Comparison of ENCODE assay signal across 9 mouse cellular contexts in genomic region chr13:97008266-97009153, GRCm38 (mm10). TPM values are rescaled to one million over a fixed set of nuclear protein-coding genes. Genes with fewer than 3 reads are reported as not detected.
A peak's percentile ranks its signal among the peaks of the same experiment; 100 is the strongest.
DNase-seq lines count a peak whose midpoint lies in the region; ATAC-seq and TF ChIP-seq lines count a peak whose summit lies in the region.
"Had no signal": no experiment of that assay in that cellular context is flagged by ENCODE, and none has a peak within 500 bp of the region (broad histone marks: within the 10 kb centered on the region; RNA-seq: fewer than 3 reads in every experiment).

No protein-coding gene starts in this region.

- peak overlapping the region; percentile 94 for H3K4me2 ChIP-seq in heart, embryonic 14.5 days (ENCODE audit: low read length)
- peak overlapping the region; percentile 80 for H3K4me2 ChIP-seq in lung, embryonic 14.5 days

- H3K27ac ChIP-seq in ES-E14 (ENCODE audit: insufficient read depth, low read depth, low read length, poor library complexity, severe bottlenecking): no peak overlapping the region
- peak overlapping the region in 1 of 2 experiments; percentile 39; a peak in 2 of 4 replicates for H3K27ac ChIP-seq in heart, embryonic 14.5 days (replicated peaks in 1 of 2; ENCODE audit: control insufficient read depth in 1 of 2, insufficient read depth in 1 of 2, low read depth in 2 of 2, low read length in 2 of 2)
- no peak overlapping the region for H3K27ac ChIP-seq in lung, embryonic 14.5 days (ENCODE audit: low read depth)

- in situ Hi-C loops in ES-E14 (cut with MboI; ENCODE audit: low sequenced_read_pairs in 2 of 2, unreplicated experiment in 2 of 2): loop anchor here (10.0 kb wide), 1 partner anchor 154 kb away; no protein-coding TSS in a partner anchor

- H3K4me1 ChIP-seq in ES-E14 (ENCODE audit: control insufficient read depth in 2 of 2, insufficient read depth in 2 of 2, low read length in 2 of 2, poor library complexity in 1 of 2): peaks cover 2 to 3% of the 10 kb centered on the region in 2 experiments; a peak in 2 of 4 replicates
- peaks cover 0 to 8% of the 10 kb centered on the region in 2 experiments; a peak in 2 of 4 replicates for H3K4me1 ChIP-seq in heart, embryonic 14.5 days (ENCODE audit: control insufficient read depth in 2 of 2, insufficient read depth in 2 of 2, low read length in 2 of 2)
- H3K4me1 ChIP-seq in lung, embryonic 14.5 days (ENCODE audit: insufficient read depth): no peaks in the 10 kb centered on the region

- H3K27me3 ChIP-seq in heart, embryonic 14.5 days (ENCODE audit: control insufficient read depth, insufficient read depth, low read length): no peaks in the 10 kb centered on the region
- no peaks in the 10 kb centered on the region for H3K27me3 ChIP-seq in lung, embryonic 14.5 days (ENCODE audit: insufficient read depth, low read length)

- peak overlapping the region; percentile 22; the same call in 1 of the 2 replicates for H3K9ac ChIP-seq in ES-E14 (ENCODE audit: insufficient read depth, low read depth, low read length, poor library complexity, severe bottlenecking)
- H3K9ac ChIP-seq in heart, embryonic 14.5 days (ENCODE audit: low read length): peak overlapping the region; percentile 76
- peak overlapping the region; percentile 45 for H3K9ac ChIP-seq in lung, embryonic 14.5 days

- H3K36me3 ChIP-seq in ES-E14 (ENCODE audit: control insufficient read depth, insufficient read depth, low read length, poor library complexity, severe bottlenecking): no peaks in the 10 kb centered on the region
- H3K36me3 ChIP-seq in heart, embryonic 14.5 days (ENCODE audit: control insufficient read depth, insufficient read depth, low read length): no peaks in the 10 kb centered on the region
- no peaks in the 10 kb centered on the region for H3K36me3 ChIP-seq in lung, embryonic 14.5 days (ENCODE audit: insufficient read depth)

- WGBS in heart, embryonic 14.5 days: 2% methylated on average over 19 of the region's 19 CpGs
- WGBS in lung, embryonic 14.5 days: 1% methylated on average over 19 of the region's 19 CpGs

- DNase-seq in 416B (ENCODE audit: low read depth) (peak; percentile 83), ES-E14 (ENCODE audit: low read depth, low spot score) (no peak)
- DNase-seq in embryo, embryonic 11 days: peak; percentile 63
- DNase-seq in layer of hippocampus, adult 8-10 months (ENCODE audit: low spot score in 2 of 2): peak; percentile 14 to 33
- peak; percentile 80 for DNase-seq in lung, embryonic 14.5 days
- DNase-seq in retina, embryonic 14.5 days (ENCODE audit: low spot score): peak; percentile 80

- H3K9me3 ChIP-seq in ES-E14 (ENCODE audit: control insufficient read depth, insufficient read depth, low read depth, low read length): no peaks in the 10 kb centered on the region
- no peaks in the 10 kb centered on the region for H3K9me3 ChIP-seq in heart, embryonic 14.5 days (ENCODE audit: control insufficient read depth, low read length)
- H3K9me3 ChIP-seq in lung, embryonic 14.5 days (ENCODE audit: low read depth, low read length): no peaks in the 10 kb centered on the region

- peak; percentile 41 for TF ChIP-seq CTCF in lung, embryonic 14.5 days (IDR thresholded peaks at IDR 0.05; ENCODE audit: low read depth)

- ATAC-seq in heart, embryonic 14.5 days (ENCODE audit: insufficient number of reproducible peaks, insufficient read depth, low FRiP score, low read depth): no peak
- peak; percentile 65 for ATAC-seq in lung, embryonic 14.5 days (ENCODE audit: insufficient read depth)
- ATAC-seq in monocyte, adult 5-6 weeks (replicated peaks; ENCODE audit: insufficient number of reproducible peaks, low FRiP score, low TSS enrichment, poor library complexity, severe bottlenecking): no peak

- peak overlapping the region; percentile 31 to 86 for H3K4me3 ChIP-seq in ES-E14 (ENCODE audit: insufficient read depth in 1 of 2, low read depth in 1 of 2, low read length in 2 of 2, poor library complexity in 1 of 2, severe bottlenecking in 1 of 2)
- peak overlapping the region; percentile 45 to 51 for H3K4me3 ChIP-seq in heart, embryonic 14.5 days (ENCODE audit: control insufficient read depth in 1 of 2, insufficient read depth in 1 of 2, low read depth in 1 of 2, low read length in 2 of 2)
- H3K4me3 ChIP-seq in lung, embryonic 14.5 days (ENCODE audit: low read depth, low read length): peak overlapping the region; percentile 32

TF ChIP-seq in ES-E14, 5 proteins besides CTCF, POLR2A, EP300 and RAD21:
- TF ChIP-seq ZC3H11A (IDR thresholded peaks at IDR 0.05; ENCODE audit: borderline replicate concordance, low read depth, low read length) (0 out of 2 replicates have a peak, but pooled peaks have one; percentile 8), CHD2 (IDR thresholded peaks at IDR 0.05; ENCODE audit: low read depth, low read length) (no peak)

RNA-seq across cellular contexts. Expression of gene 1700029F12Rik, which starts 25.7 kb away (rescaled TPM):
- not detected in 2 replicates for total RNA-seq in ES-E14 (2012; rRNA removed)
- not detected in 2 replicates for polyA plus RNA-seq in heart, embryonic 14.5 days (2014; fragmentation: Nextera tagmentation; extraction: Ambion mirVana)
- not detected for total RNA-seq in layer of hippocampus, adult 8-10 months (2022)
- not detected in 2 replicates for polyA plus RNA-seq in lung, embryonic 14.5 days (2014; fragmentation: Nextera tagmentation; extraction: Ambion mirVana)
- total RNA-seq in monocyte, adult 5-6 weeks (2017): not detected in 3 replicates
- total RNA-seq: left cerebral cortex, postnatal 10 days had no signal

RNA-seq across cellular contexts. Expression of gene Fam169a, which starts 58.6 kb away (rescaled TPM):
- 63.4 and 67.2 TPM in 2 replicates for total RNA-seq in ES-E14 (2012; rRNA removed)
- 6.8 and 7.1 TPM in 2 replicates for polyA plus RNA-seq in heart, embryonic 14.5 days (2014; fragmentation: Nextera tagmentation; extraction: Ambion mirVana)
- total RNA-seq in layer of hippocampus, adult 8-10 months (2022): 10 to 100 TPM; 38.5 to 43.1 (median 40.1) TPM
- polyA plus RNA-seq in lung, embryonic 14.5 days (2014; fragmentation: Nextera tagmentation; extraction: Ambion mirVana): 2.9 and 3.7 TPM in 2 replicates
- 0.10 to 0.64 TPM (median 0.19 TPM) in 3 replicates for total RNA-seq in monocyte, adult 5-6 weeks (2017)

Comparison
In these comparisons a context has a peak if more than half of its experiments do, and no peak if none do; other contexts are left out.
1. H3K9ac ChIP-seq: peak in every context shown above with its lines; median percentile 76 in heart, embryonic 14.5 days; 45 in lung, embryonic 14.5 days; 22 in ES-E14.
2. RNA of gene Fam169a, which starts 58.6 kb away (total RNA-seq): 63.4 to 67.2 TPM in ES-E14 and 38.5 to 43.1 TPM in layer of hippocampus, adult 8-10 months; 0.10 to 0.64 TPM in monocyte, adult 5-6 weeks; every median in the first group is over 10 times any median in the second.
3. Peak in every context shown above with its lines, with median percentiles within 50 percentile points of each other: H3K4me3 ChIP-seq.